Mouse (Mus musculus): Measurements from ENCODE around the gene 4930404H24Rik.

- TF ChIP-seq POLR2A (IDR thresholded peaks at IDR 0.05; ENCODE audit: low read depth, low read length) = no peak
- TF ChIP-seq CTCF (IDR thresholded peaks at IDR 0.05; ENCODE audit: extremely low read depth, insufficient read length, insufficient replicate concordance, low read depth, low read length) = no peak
These were observed 21.4 kb downstream of the 4930404H24Rik start for GRCm38 (mm10) chr2:153513983-153514382.
